Mouse (Mus musculus): ENCODE results near the gene Atpaf2. TPM values are rescaled to one million over a fixed set of nuclear protein-coding genes. Genes with fewer than 3 reads are reported as not detected.

Atpaf2 gene
- 59.5 and 62.2 TPM in 2 replicates for polyA plus RNA-seq (2014; fragmentation: Nextera tagmentation; extraction: Ambion mirVana)

DNA sequence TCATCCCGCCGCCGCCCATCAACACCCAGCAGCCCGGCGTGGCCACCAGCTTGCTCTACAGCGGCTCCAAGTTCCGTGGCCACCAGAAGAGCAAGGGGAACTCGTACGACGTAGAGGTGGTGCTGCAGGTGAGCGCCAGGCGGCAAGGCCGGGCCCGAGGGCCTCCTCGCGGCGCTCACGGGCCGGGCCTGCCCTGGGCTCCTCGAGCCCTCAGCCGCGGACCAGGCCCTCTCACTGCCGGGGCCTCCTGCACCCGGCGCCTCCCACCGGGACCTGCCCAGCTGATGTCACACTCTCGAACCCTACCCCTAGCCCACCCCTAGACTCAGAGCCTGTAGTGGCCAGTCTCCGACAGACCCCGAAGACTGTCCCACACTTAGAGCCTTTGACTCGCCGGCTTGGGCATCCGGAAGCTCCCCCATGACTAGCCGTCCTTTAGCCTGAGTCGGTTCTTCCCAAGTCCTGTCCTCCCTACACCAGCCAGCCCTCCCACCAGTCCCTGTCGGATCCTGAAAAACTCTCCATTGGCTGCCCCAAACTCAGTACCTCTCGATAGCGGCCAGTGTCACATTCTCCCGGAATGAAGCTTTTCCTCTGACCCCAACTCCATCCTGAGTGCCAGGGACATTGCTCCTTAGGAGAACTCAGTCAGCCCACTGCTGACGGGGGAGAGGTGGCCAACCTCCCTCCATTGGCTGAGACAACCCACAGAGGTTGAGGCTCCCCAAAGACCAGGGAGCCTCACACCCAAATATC is at the start of gene Atpaf2:
Gene Atpaf2 (minus strand): TSS at position 741 of the 756 bp plus-strand sequence.
- Histone ChIP-seq H3K36me3 (ENCODE audit: control insufficient read depth, insufficient read depth, low read length) (no peaks in the 10 kb centered on the region), H3K27ac (ENCODE audit: low read depth) (peak within 1 kb of the TSS; percentile 84), H3K9ac (ENCODE audit: low read length) (peak within 1 kb of the TSS; percentile 87), H3K27me3 (replicated peaks; ENCODE audit: control insufficient read depth, insufficient read depth, low read length) (no peaks in the 10 kb centered on the region), H3K4me1 (replicated peaks; ENCODE audit: control insufficient read depth, insufficient read depth, low read length) (peaks cover 15% of the 10 kb centered on the region), H3K4me3 (ENCODE audit: low read depth, low read length) (peak within 1 kb of the TSS; percentile 79), H3K9me3 (ENCODE audit: control insufficient read depth, low read length) (no peaks in the 10 kb centered on the region), H3K4me2 (ENCODE audit: low read length) (peak within 1 kb of the TSS; percentile 95)
- DNase-seq (ENCODE audit: low spot score) (peak; percentile 78), ATAC-seq (replicated peaks; ENCODE audit: low FRiP score, low TSS enrichment, low read depth) (peak; percentile 53)
- under 1% methylated on average over 38 of the region's 39 CpGs for WGBS

GRCm38 (mm10) chr11:60465943-60466380 is 47.7 kb upstream of the Atpaf2 start:
- peak; percentile 56 for DNase-seq (ENCODE audit: low spot score)

GRCm38 (mm10) chr11:60457973-60458372 is 39.7 kb upstream of the Atpaf2 start:
- no peak for DNase-seq (ENCODE audit: low spot score)

More at GRCm38 (mm10) chr11:60465943-60466380, 47.7 kb upstream of the Atpaf2 start:
- no peak overlapping the region for H3K27ac ChIP-seq (ENCODE audit: low read depth)
- 90% methylated on average over 2 of the region's 2 CpGs for WGBS
- H3K4me3 ChIP-seq (ENCODE audit: low read depth, low read length): no peak overlapping the region
- no peak overlapping the region for H3K9ac ChIP-seq (ENCODE audit: low read length)
- no peak for ATAC-seq (replicated peaks; ENCODE audit: low FRiP score, low TSS enrichment, low read depth)
- H3K27me3 ChIP-seq (replicated peaks; ENCODE audit: control insufficient read depth, insufficient read depth, low read length): no peaks in the 10 kb centered on the region
- no peaks in the 10 kb centered on the region for H3K9me3 ChIP-seq (ENCODE audit: control insufficient read depth, low read length)
- H3K4me1 ChIP-seq (replicated peaks; ENCODE audit: control insufficient read depth, insufficient read depth, low read length): no peaks in the 10 kb centered on the region
- peaks cover 88% of the 10 kb centered on the region for H3K36me3 ChIP-seq (ENCODE audit: control insufficient read depth, insufficient read depth, low read length)
- no peak overlapping the region for H3K4me2 ChIP-seq (ENCODE audit: low read length)

DNA sequence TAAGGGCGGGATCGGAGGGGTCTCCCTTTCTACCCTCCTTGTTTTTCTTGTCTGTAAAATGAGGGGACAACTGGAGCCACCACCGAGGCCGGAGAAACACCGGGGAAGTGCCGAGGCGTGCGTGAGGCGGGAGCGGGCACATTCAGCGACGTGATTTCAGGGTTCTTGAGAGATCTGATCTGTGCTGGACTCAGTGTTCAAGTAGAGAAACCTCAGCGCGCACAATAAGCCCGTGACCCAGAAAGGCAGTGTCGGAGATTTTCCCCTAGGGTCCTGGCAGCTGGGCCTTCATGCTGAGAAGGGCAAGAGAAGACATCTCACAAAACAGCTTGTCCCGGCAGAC is 36.5 kb upstream of the Atpaf2 start:
- WGBS: under 1% methylated on average over 17 of the region's 17 CpGs

More at GRCm38 (mm10) chr11:60457973-60458372, 39.7 kb upstream of the Atpaf2 start:
- Histone ChIP-seq H3K27ac (ENCODE audit: low read depth) (no peak overlapping the region), H3K27me3 (replicated peaks; ENCODE audit: control insufficient read depth, insufficient read depth, low read length) (no peaks in the 10 kb centered on the region), H3K4me1 (replicated peaks; ENCODE audit: control insufficient read depth, insufficient read depth, low read length) (peaks cover 5% of the 10 kb centered on the region), H3K4me3 (ENCODE audit: low read depth, low read length) (no peak overlapping the region), H3K4me2 (ENCODE audit: low read length) (no peak overlapping the region), H3K36me3 (ENCODE audit: control insufficient read depth, insufficient read depth, low read length) (peaks cover 71% of the 10 kb centered on the region), H3K9me3 (ENCODE audit: control insufficient read depth, low read length) (no peaks in the 10 kb centered on the region), H3K9ac (ENCODE audit: low read length) (no peak overlapping the region)
- ATAC-seq (replicated peaks; ENCODE audit: low FRiP score, low TSS enrichment, low read depth): no peak
- WGBS: 92% methylated on average over 1 of the region's 1 CpGs

DNA sequence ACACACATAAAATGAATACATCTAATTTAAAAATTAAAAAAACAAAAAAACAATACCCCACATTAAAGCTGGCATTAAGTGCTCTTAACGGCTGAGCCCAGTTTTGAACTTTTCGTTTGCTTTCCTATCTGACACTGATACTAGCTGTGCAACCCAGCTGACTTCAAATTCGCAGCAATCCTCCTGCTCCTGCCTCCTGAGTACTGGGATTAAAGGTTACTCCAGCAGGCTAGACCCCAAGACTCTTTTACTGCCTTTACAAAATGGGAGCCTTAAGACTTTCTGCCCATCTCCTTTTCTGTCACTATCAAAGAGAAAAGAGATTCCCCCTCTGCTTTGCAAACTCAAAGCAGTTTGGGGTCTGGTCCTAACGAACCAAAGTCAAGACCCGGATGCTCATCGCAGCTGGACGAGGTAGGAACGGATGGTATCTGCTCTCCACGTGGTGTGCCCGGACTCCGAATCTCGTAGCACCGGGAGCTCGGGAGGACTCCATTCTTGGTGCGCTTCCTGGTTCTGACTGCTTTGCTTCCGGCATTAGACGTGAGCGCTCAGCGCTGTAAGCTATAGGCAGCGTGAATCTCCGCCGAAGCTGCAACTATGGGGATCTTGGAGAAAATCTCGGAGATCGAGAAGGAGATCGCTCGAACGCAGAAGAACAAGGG is 36.0 kb upstream of the Atpaf2 start, which contains the start of gene Drg2:
Gene Drg2 (plus strand): TSS at position 512 of the 665 bp plus-strand sequence.
- Histone ChIP-seq H3K4me1 (replicated peaks; ENCODE audit: control insufficient read depth, insufficient read depth, low read length) (peaks cover 5% of the 10 kb centered on the region), H3K4me3 (ENCODE audit: low read depth, low read length) (peak within 1 kb of the TSS; percentile 60), H3K27ac (ENCODE audit: low read depth) (peak within 1 kb of the TSS; percentile 51; the same call in 1 of the 2 replicates), H3K27me3 (replicated peaks; ENCODE audit: control insufficient read depth, insufficient read depth, low read length) (no peaks in the 10 kb centered on the region), H3K9me3 (ENCODE audit: control insufficient read depth, low read length) (no peaks in the 10 kb centered on the region), H3K36me3 (ENCODE audit: control insufficient read depth, insufficient read depth, low read length) (peaks cover 33% of the 10 kb centered on the region), H3K4me2 (ENCODE audit: low read length) (peak within 1 kb of the TSS; percentile 51), H3K9ac (ENCODE audit: low read length) (peak within 1 kb of the TSS; percentile 72)
- DNase-seq (ENCODE audit: low spot score): peak; percentile 97
- 5% methylated on average over 27 of the region's 27 CpGs for WGBS
- ATAC-seq (replicated peaks; ENCODE audit: low FRiP score, low TSS enrichment, low read depth): peak; percentile 97

More for the DNA sequence above, 36.5 kb upstream of the Atpaf2 start:
- Histone ChIP-seq H3K36me3 (ENCODE audit: control insufficient read depth, insufficient read depth, low read length) (peaks cover 38% of the 10 kb centered on the region), H3K4me2 (ENCODE audit: low read length) (peak overlapping the region; percentile 51), H3K9ac (ENCODE audit: low read length) (peak overlapping the region; percentile 72), H3K4me1 (replicated peaks; ENCODE audit: control insufficient read depth, insufficient read depth, low read length) (peaks cover 5% of the 10 kb centered on the region), H3K9me3 (ENCODE audit: control insufficient read depth, low read length) (no peaks in the 10 kb centered on the region), H3K27ac (ENCODE audit: low read depth) (peak overlapping the region; percentile 51; the same call in 1 of the 2 replicates), H3K27me3 (replicated peaks; ENCODE audit: control insufficient read depth, insufficient read depth, low read length) (no peaks in the 10 kb centered on the region), H3K4me3 (ENCODE audit: low read depth, low read length) (peak overlapping the region; percentile 60)
- ATAC-seq (replicated peaks; ENCODE audit: low FRiP score, low TSS enrichment, low read depth): peak; percentile 62; the same call in 1 of the 2 replicates
- no peak for DNase-seq (ENCODE audit: low spot score)

- H3K4me1 ChIP-seq (replicated peaks; ENCODE audit: control insufficient read depth, insufficient read depth, low read length): no peaks in the 10 kb centered on the region
- H3K4me2 ChIP-seq (ENCODE audit: low read length): no peak overlapping the region
- ATAC-seq (replicated peaks; ENCODE audit: low FRiP score, low TSS enrichment, low read depth) (no peak), DNase-seq (ENCODE audit: low spot score) (no peak)
- H3K27me3 ChIP-seq (replicated peaks; ENCODE audit: control insufficient read depth, insufficient read depth, low read length): no peaks in the 10 kb centered on the region
- H3K9ac ChIP-seq (ENCODE audit: low read length): no peak overlapping the region
- 81% methylated on average over 4 of the region's 4 CpGs for WGBS
- peaks cover 48% of the 10 kb centered on the region for H3K36me3 ChIP-seq (ENCODE audit: control insufficient read depth, insufficient read depth, low read length)
- H3K27ac ChIP-seq (ENCODE audit: low read depth): no peak overlapping the region
- H3K4me3 ChIP-seq (ENCODE audit: low read depth, low read length): no peak overlapping the region
- H3K9me3 ChIP-seq (ENCODE audit: control insufficient read depth, low read length): no peaks in the 10 kb centered on the region
Measured at GRCm38 (mm10) chr11:60444007-60444406, 25.8 kb upstream of the Atpaf2 start.

DNA sequence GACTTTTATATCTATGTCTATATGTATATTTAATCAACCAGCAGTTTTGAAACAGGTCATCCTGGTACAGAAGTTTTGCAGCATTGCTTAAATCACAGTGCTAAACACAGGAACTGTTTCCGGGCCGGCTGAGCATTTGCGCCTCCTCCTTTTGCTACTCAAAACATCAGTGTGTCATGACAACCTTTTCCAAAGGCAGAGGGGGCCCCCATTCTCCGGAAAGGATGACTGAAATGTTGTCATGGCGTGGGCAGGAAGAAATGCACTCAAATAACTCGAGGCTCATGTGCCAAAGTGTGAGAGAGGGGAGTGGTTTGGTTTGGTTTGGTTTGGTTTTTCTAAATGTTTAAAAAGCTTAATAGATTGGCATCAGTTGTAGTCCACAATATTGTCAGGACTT is 24.6 kb upstream of the Atpaf2 start:
- Histone ChIP-seq H3K27me3 (replicated peaks; ENCODE audit: control insufficient read depth, insufficient read depth, low read length) (no peaks in the 10 kb centered on the region), H3K4me3 (ENCODE audit: low read depth, low read length) (no peak overlapping the region), H3K27ac (ENCODE audit: low read depth) (no peak overlapping the region), H3K9me3 (ENCODE audit: control insufficient read depth, low read length) (no peaks in the 10 kb centered on the region), H3K4me2 (ENCODE audit: low read length) (no peak overlapping the region), H3K4me1 (replicated peaks; ENCODE audit: control insufficient read depth, insufficient read depth, low read length) (no peaks in the 10 kb centered on the region), H3K9ac (ENCODE audit: low read length) (no peak overlapping the region), H3K36me3 (ENCODE audit: control insufficient read depth, insufficient read depth, low read length) (peaks cover 58% of the 10 kb centered on the region)
- 90% methylated on average over 6 of the region's 6 CpGs for WGBS
- DNase-seq (ENCODE audit: low spot score) (no peak), ATAC-seq (replicated peaks; ENCODE audit: low FRiP score, low TSS enrichment, low read depth) (no peak)

- H3K9me3 ChIP-seq (ENCODE audit: control insufficient read depth, low read length): no peaks in the 10 kb centered on the region
- no peak overlapping the region for H3K4me3 ChIP-seq (ENCODE audit: low read depth, low read length)
- no peak overlapping the region for H3K9ac ChIP-seq (ENCODE audit: low read length)
- H3K36me3 ChIP-seq (ENCODE audit: control insufficient read depth, insufficient read depth, low read length): peaks cover 83% of the 10 kb centered on the region
- H3K27ac ChIP-seq (ENCODE audit: low read depth): no peak overlapping the region
- no peaks in the 10 kb centered on the region for H3K27me3 ChIP-seq (replicated peaks; ENCODE audit: control insufficient read depth, insufficient read depth, low read length)
- no peak for DNase-seq (ENCODE audit: low spot score)
- 32% methylated on average over 7 of the region's 7 CpGs for WGBS
- no peak overlapping the region for H3K4me2 ChIP-seq (ENCODE audit: low read length)
- ATAC-seq (replicated peaks; ENCODE audit: low FRiP score, low TSS enrichment, low read depth): no peak
- H3K4me1 ChIP-seq (replicated peaks; ENCODE audit: control insufficient read depth, insufficient read depth, low read length): no peaks in the 10 kb centered on the region
Measured at GRCm38 (mm10) chr11:60440176-60440575, 21.9 kb upstream of the Atpaf2 start.
